Mouse (Mus musculus) liver, embryonic 14.5 days (tissue): Measurements from ENCODE around the gene Elmo1.

Source experiments
- CTCF ChIP-seq: IDR thresholded peaks from 2 replicates; pipeline ENCODE4 v1.5.1; 2016; ENCODE audit warnings: antibody characterized with exemption, low read depth, control low read depth
- EP300 ChIP-seq: IDR thresholded peaks from 2 replicates; pipeline ENCODE4 v1.6.1; 2016; ENCODE audit warnings: antibody characterized with exemption, low read depth

- no peak for TF ChIP-seq EP300
- TF ChIP-seq CTCF: no peak
Observed at GRCm38 (mm10) chr13:20473641-20474078, 383.3 kb downstream of the Elmo1 start.
